Mouse (Mus musculus) hindbrain, embryonic 14.5 days (tissue): ENCODE data around the gene Fam174b. TPM values are rescaled to one million over a fixed set of nuclear protein-coding genes. Genes with fewer than 3 reads are reported as not detected.

Source experiments
- microRNA-seq: library from miRNA; unstranded; fragments of <30 nt; microRNA quantifications from one replicate; pipeline ENCODE4, GENCODE M21; 2016
- polyA plus RNA-seq: library from polyadenylated mRNA; unstranded; fragments of >200 nt; fragmentation: Nextera tagmentation; extraction: Ambion mirVana; gene quantifications from 2 replicates; pipeline ENCODE4 v1.2.1, GENCODE M21; 2014

Fam174b gene
- polyA plus RNA-seq, 1 experiment from 2014 or later = 32.9 TPM

Small RNA genes lying within 50 kb of the gene (microRNA-seq; reads per million reads assigned to microRNA genes)
- not detected for gene Mir7234

Other genes starting within 250 kb of the Fam174b start
- gene Chd2, start 198.5 kb upstream of the Fam174b start, polyA plus RNA-seq = 35.6 and 42.3 TPM in 2 replicates